Mouse (Mus musculus) gastrocnemius, postnatal 4 days (tissue): ENCODE results near the gene Pxylp1. TPM values are rescaled to one million over a fixed set of nuclear protein-coding genes. Genes with fewer than 3 reads are reported as not detected.

Experiments
- DNase-seq, 2 experiments: peaks; one replicate each; pipeline ENCODE4 v3.0.0; 2021 to 2022; ENCODE audit warnings: low spot score in 2 of 2, mixed read lengths in 2 of 2
- total RNA-seq, 2 experiments: library from RNA; stranded (reverse); gene quantifications; 2 replicates each; pipeline ENCODE4 v1.2.3; 2021

Pxylp1 gene
- total RNA-seq, 2 experiments from 2014 or later, result 7.4 to 7.6 TPM

GRCm38 (mm10) chr9:96827002-96827785, 65.3 kb downstream of the Pxylp1 start:
- no peak for DNase-seq

GRCm38 (mm10) chr9:96824857-96825256, 67.6 kb downstream of the Pxylp1 start:
- no peak for DNase-seq

GRCm38 (mm10) chr9:96824026-96824425, 68.4 kb downstream of the Pxylp1 start:
- DNase-seq, result no peak

GRCm38 (mm10) chr9:96823541-96823940, 68.9 kb downstream of the Pxylp1 start:
- no peak for DNase-seq

- no peak for DNase-seq
Observed at GRCm38 (mm10) chr9:96823005-96823404, 69.5 kb downstream of the Pxylp1 start.

- no peak for DNase-seq
Observed at GRCm38 (mm10) chr9:96818822-96819481, 73.5 kb downstream of the Pxylp1 start.

- DNase-seq, result peak in 1 of 2 experiments; percentile 45
Observed at GRCm38 (mm10) chr9:96818128-96818821, 74.2 kb downstream of the Pxylp1 start.

- no peak for DNase-seq
Observed at GRCm38 (mm10) chr9:96811996-96812395, 80.5 kb downstream of the Pxylp1 start.

- no peak for DNase-seq
Observed at GRCm38 (mm10) chr9:96800131-96800825, 92.2 kb downstream of the Pxylp1 start.

- no peak for DNase-seq
Observed at GRCm38 (mm10) chr9:96797311-96797710, 95.2 kb downstream of the Pxylp1 start.

GRCm38 (mm10) chr9:96795399-96795928, 97.0 kb downstream of the Pxylp1 start:
- peak in 1 of 2 experiments; percentile 31 for DNase-seq

GRCm38 (mm10) chr9:96794601-96795000, 97.9 kb downstream of the Pxylp1 start:
- DNase-seq, result no peak

- no peak for DNase-seq
Observed at GRCm38 (mm10) chr9:96792543-96792942, 99.9 kb downstream of the Pxylp1 start.

- DNase-seq, result no peak
Observed at GRCm38 (mm10) chr9:96790389-96791007, 102.0 kb downstream of the Pxylp1 start.

- DNase-seq, result no peak
Observed at GRCm38 (mm10) chr9:96789906-96790305, 102.6 kb downstream of the Pxylp1 start.

GRCm38 (mm10) chr9:96787797-96788196, 104.7 kb downstream of the Pxylp1 start:
- DNase-seq, result no peak

GRCm38 (mm10) chr9:96785871-96786342, 106.6 kb downstream of the Pxylp1 start:
- DNase-seq, result no peak

GRCm38 (mm10) chr9:96785187-96785586, 107.3 kb downstream of the Pxylp1 start:
- no peak for DNase-seq

GRCm38 (mm10) chr9:96783667-96784066, 108.8 kb downstream of the Pxylp1 start:
- no peak for DNase-seq

GRCm38 (mm10) chr9:96783258-96783657, 109.2 kb downstream of the Pxylp1 start:
- DNase-seq, result no peak
